Mouse (Mus musculus): Measurements from ENCODE around the gene Map4k4.

Map4k4 gene

DNA sequence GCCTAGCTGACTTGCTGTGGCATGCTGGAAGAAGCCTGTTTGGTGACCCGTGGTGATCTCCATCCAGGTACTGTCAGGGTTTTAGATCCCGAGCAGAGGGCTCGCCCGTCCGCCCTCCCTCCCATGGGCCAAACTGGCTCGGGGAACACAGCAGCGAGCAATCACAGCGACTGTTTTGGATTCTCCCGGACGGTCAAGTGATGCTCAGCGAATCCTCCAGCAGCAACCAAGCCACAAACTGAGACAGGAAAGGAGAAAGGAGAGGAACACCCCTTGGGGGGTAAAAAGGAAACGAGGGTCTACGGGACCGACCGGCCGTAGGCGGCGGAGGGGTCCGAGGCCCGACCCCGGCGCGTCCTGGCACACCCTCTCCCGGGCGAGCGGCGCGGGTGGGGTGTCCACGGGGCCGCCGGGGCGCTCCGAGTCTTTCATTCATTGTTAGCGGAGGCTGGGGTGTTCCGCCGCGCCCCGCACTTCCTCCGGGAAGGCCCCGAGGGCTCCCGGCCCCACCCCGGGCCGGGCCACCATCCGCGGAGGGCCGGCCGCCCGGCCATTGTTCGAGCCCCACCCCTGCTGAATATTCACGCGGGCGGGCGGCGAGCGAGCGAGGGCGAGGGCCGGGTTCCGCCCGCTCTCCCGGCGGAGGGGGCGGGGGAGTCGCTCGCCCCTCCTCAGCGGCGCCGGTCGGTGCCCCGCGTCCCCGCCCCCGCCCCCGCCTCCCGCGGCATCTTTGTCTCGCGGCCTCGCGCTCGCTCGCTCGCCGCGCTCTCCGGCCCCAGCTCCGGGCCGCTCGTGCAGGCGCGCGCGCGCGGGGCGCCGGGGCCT is at the start of gene Map4k4:
Map4k4 (plus strand) TSS at position 733 of the 825 bp plus-strand sequence.
- DNase-seq: peak; percentile 94

DNA sequence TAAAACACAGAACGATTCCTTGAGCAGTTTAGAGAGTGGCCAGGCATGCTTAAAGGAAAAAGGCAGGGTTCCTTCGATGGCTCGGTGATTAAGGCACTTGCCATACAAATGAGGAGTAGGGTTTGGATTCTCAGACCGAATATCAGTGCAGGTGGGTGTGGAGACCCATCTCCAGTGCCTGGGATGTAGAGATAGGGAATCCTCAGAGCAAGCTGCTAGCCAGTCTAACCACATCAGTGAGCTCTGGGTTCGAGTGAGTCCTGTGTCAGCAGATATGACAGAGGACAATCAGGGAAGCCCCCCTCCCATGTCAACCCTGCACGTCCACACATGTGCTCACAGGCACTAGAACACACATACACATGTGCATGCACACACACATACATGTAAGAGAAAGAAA is 44.8 kb upstream of the Map4k4 start:
- DNase-seq: no peak

DNA sequence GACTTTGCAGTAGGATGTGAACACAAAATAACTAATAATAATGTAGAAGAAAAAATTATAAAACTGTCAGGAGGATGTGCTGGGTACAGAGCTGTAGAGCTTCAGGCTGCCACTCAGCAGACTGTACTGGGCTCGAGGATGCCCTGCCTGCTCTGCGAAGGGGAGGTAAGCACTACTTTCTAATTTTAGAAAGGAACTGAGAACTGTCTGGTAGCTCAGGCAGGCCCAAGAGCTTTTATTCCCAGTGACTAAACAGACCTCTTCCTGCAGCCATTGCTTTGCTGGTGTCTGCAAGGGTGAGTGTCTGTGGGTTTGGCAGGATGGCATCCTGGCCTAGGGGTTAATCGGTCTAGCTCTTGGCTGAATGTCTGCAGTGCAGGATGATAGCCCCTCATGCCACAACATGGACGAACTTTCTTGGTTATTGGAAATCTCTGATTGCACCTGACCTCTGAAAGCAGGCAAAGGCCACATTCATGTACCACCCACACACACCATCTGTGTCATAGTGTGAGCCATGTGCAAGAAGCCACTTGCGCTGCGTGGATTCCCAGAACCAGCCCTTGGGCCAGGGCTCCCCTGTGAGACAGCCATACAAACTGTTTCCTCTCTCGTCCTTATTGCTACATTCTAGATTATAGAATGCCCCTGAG is 43.8 kb upstream of the Map4k4 start:
- no peak for DNase-seq

DNA sequence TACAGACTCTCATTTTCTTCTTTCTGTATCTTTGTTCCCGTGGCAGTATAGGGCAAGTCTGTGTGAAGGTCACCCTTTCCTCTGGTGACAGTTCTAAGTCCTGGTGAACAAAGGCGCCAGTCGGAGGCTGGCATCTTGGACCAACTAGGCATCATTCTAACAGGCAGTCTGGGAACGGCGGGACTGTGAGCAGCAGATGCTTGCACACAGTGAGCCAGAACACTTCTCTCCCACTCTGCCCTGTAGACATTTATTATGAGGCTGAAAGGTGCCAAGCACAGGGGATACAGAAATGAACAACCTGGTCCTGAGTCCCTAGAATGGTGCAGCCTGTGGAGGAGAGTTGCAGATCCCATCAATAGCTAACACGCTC is 43.3 kb upstream of the Map4k4 start:
- DNase-seq: no peak

DNA sequence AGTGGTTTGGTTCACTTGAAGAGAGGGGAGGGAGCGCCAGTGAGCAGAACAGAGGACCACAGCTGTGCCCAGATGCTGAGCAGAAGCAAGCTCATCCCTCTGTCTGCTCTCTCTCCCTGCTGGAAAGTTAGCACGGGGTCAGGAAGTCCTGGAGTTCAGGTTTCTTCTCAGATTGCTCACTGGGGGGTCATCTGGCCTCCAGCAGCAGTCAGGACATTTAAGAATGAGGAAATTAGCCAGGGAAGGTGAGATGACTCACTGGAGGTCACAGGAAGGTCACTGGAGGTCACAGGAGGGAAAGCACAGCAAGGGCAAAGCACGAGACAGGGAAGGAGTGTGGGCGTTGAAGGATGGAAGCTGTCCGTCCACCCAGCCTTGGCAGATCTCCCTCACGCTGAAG is 41.5 kb upstream of the Map4k4 start:
- peak; percentile 37 for DNase-seq

DNA sequence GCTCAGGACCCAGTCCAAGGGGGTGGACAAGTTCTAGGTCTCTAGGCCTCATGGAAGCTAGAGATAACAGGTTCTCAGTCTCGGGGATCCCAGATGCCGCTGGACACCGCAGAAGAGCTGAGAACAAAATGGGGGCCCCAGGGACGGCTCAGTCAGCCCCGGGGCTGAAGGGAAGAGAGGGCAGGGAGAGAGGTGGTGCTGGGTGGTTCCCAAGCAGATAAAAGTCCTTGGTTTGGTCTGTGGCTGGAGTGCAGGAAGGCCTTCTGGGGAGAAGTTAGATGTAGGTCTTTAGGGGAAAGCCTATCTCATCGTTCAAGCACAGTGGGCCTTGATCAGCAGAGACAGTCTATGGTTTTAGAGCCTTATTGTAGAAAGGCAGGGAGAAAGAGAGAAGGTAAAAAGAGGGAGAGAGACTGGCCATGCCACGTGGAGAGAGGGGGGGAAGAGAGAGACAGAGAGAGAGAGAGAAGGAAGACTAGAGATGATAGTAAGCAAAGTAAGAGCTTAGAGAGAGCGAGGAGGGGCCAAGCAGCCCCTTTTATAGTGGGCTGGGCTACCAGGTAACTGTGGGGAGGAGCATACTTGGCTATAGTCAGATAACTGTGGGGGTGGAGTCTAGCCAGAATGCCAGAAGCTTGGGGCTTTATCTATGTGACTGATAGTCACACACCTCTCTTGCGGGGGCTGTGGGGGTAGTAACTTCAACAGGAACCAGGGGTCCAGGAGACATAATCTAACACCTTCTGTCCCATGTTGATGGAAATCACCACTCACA is 34.2 kb upstream of the Map4k4 start:
- no peak for DNase-seq

DNA sequence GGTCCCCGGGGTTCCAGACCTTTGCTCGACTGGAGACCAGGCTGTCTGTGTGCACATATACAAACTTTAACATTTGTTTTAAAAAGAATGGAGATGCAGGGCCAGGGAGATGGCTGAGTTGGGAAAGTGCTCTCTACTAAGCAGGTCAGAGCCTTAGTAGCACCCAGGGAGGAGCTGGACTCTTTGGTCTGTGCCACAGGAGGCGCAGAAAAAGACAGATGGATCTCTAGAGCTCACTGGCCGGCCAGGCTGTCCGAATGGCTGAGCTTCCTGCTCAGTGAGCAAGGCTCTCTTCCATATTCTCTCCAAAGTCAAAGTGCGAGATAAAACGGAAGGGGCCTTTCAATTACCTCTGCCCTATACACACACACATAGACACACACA is 33.6 kb upstream of the Map4k4 start:
- DNase-seq: no peak

DNA sequence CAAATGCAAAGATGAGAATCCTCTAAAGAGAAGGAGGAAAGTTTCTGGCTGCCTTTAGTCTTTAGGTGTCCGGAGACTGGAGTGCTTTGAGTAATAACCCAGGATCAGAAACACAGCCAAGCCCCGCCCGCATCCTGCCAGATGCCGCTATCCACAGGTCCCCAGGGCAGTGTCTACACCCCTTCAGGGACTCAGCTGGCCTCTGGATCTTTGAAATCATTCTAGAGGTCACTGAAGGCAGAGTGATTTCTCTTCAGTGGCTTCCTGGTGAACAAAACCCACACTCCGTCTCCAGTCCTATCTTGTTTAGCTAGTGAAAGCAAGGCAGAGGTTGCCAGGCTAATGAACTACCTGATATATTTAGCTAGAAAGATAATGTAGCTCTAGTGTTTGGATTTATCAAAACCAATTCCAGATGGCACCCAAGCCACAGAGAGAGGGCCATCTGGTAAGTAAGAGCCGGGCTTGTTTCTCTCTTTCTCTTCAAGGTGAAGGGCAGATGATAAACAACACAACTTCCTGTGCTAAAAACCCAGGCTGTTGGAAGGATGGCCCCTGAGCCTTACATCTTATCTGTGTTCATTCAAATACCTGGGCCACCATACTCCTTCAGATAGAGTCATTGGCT is 32.6 kb upstream of the Map4k4 start:
- DNase-seq: peak; percentile 75

DNA sequence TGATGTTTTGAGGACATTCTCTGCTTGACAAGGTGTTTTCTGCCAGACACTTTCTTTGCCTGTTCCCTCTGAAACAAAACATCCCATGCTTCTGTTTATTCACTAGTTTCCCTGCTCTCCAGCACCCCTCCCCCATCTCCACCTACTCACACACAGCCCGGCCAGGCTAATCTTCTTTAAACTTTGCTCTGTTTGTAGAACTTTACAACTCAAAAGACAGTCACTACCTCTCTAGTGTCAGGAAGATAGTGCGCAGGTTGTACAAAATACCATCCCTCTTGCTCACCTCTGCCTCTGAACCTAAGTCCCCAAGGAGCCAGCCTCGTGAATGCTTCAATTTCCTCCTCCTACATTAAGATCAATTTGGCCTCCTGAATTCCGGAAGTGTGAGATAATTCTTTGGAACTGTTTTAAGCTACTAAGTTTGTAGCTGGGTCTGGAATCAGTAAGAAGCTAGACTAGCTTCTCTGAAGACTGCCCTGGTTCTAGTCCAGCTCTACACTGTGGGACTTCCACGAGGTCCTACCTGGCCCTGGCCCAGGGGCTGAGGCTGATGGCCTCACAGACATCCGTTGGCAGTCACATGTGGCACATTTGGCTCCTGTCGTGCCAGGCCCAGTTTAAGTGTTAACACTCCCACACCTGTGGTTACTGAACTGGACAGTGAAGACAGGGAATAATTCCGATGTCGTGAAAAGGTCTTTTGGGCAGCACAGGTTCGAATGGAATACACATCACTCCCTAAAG is 31.7 kb upstream of the Map4k4 start:
- no peak for DNase-seq

DNA sequence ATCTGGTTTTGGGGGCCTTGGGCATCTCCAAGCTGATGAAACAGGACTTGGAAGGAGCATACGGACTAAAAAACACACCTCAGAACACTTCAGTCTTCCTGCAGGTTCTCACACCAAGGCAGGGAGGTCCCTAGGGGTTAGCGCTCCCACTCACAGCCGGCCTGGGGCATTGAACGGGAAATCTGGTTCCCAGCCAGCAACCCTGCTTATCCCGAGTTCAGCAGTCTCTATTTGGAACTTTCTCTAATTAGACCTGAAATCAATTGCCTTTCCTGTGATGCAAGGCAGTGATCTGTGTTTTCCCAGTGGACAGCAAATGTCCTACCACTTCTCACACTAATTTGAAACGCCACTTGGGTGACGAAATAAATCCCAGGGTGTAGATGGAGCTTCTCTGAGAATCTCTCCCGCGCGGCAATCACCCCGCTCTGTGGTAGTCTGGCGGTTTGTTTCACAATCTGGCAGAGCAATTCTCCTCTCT is 31.0 kb upstream of the Map4k4 start:
- DNase-seq: no peak

DNA sequence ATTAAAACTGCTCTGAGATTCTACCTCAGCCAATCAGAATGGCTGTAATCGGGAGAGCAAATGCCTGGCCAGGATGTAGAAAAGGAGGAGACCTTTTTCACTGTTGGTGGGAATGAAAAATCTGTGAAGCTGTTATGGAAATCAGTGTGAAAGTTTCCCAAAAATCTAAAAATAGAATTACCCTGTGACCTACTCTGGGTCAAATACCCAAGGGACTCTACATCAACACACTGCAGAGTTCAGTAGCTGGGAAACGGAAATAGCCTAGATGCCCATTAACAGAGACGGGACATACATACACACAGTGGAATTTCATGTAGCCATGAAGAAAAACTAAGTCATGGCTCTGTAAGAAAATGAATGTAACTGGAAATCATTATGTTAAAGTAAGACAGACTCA is 22.7 kb upstream of the Map4k4 start:
- DNase-seq: no peak

DNA sequence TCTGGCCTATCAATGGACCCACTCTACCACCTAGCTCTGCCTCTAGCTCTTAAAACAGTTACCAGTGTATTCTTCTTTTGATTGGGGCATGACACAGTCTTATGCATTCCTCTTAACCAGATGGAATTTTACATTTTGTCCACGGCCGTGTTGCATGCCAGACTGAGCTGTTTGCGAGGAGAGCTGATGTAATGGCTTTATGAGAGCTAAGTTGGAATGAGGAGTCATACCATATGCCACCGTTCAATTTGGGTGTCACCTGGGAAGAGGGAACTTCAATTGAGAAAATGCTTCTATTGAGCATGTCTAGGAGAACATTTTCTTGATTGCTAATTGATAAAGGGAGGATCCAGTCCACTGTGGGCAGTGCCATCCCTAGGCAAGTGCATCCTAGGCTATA is 18.2 kb upstream of the Map4k4 start:
- no peak for DNase-seq

DNA sequence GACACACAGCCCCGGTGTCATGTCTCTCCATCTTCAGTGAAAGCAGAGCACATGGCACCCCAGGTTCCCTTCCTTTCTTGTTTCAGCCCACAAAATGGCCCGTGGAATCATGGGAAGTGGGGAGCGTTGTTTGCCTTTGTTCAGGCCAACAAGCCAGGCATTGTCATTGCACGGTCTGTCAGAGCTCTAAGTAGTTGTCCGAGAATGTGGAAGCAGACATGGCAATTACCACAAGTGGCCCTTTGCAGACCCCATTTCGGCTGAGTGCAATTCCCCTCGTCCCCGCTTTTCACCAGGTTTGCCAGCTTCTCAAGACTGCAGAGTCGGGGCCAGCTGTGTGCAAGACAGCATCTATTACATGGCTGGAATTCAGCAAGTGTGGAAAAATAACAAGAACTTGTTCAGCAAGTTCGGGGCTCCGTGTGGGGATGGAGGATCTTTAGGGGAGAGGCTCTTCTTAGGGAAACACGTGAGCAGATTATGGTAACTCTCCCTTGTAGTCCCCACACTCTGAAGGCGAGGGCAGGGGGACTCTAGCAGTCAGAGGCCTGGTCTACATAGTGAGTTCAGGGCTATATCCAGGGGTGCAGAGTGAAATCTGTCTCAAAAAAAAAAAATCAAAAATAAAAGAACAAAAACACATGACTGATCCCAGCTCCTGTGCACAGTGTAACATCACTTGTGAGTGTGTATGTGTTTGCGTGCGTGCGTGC is 15.8 kb upstream of the Map4k4 start:
- DNase-seq: peak; percentile 64

DNA sequence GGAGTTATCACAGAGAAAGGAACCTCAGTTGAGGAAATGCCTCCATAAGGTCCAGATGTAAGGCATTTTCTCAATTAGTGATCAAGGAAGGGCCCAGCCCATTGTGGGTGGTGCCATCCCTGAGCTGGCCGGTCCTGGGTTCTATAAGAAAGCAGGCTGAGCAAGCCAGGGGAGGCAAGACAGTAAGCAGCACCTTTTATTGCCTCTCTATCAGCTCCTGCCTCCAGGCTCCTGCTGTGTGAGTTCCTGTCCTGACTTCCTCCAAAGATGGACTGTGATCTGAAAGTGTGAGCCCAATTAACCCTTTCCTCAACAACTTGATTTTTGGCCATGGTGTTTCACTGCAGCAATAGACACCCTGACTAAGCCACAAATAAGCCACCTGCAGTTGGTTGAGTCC is 12.7 kb upstream of the Map4k4 start:
- no peak for DNase-seq

DNA sequence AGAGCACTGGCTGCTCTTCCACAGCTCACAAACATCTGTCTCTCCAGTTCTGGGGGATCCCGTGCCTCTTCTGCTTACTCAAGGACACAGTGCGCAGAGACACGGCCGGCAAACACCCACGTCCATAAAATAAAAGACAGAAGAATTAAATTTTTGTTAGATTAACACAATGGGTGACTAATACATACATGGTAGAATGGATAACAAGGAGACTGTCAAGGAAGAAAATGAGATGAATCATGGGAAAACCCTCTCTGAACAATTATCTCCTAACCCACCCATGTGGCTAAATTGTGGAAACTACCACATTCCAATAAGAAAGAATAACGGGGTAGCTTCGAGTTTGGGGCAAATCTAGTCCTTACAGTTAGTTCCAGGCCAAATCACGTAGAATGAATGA is 11.3 kb upstream of the Map4k4 start:
- DNase-seq: no peak

DNA sequence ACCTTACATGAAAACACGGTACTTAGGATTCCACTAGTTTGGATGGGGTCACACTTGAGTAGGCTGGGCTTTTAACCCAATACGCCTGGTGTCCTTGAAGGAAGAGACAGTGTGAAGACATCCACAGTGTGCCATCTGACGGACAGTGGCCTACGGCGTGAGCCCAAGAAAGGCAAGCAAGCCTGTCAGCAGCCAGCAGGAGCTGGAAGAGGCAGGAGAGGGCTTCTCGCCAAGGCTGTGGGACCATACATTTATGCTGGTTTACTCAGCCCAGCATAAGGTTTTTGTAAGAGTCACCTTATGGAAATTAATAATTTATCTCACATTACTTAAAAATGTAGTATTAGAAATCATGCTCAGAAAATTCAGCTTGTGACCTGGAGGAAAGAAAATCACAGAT is 10.7 kb upstream of the Map4k4 start:
- DNase-seq: no peak

DNA sequence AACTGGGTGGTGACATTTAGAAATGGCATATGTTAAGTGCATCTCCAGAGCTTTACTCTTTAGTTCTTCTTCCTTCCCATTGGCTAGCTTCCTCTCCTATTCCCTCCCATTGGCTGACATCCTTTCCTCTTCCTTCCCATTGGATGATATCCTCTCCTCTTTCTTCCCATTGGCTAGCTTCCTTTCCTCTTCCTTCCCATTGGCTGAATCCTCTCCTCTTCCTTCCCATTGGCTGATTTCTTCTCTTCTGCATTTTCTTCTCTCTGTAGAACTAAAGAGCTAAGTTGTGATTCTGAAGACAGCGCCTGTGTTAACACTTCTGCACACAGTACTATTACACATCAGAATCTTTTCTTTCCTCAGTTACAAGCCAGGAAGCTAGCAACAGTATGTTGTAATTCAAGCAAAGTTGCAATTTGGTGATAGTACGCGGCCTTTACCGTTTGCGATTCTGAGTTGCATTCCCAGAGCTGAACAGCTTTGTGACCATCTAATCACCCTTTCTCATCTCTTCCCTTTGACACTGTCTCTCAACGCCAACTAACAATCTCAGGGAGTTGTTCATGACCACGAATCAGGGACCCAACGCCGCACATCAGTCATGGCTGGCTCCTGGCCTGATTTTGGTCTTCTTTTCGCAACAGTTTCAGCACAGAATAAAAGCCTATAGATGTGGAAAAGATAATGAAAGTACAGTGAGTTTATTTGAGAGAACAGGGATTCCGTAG is 7.4 kb upstream of the Map4k4 start:
- DNase-seq: no peak

DNA sequence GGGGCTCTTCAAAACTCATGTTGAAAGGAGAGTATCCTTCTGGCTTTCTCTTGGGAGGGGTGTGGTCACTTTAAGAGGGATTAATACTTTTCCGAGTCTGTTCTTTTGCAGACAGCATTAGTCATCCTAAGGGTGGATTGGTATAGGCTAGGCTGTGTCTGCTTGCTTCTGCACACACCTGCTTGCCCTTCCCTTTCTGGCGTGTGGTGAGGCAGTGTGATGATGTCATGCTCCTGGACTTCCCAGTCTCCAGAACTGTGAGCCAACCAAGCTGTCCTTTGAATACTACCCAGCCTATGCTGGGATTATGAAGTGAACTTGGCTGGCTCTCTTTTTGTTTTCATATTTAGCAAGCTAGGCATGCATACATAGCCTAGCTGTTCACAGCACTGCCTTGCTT is 5.6 kb upstream of the Map4k4 start:
- DNase-seq: no peak

DNA sequence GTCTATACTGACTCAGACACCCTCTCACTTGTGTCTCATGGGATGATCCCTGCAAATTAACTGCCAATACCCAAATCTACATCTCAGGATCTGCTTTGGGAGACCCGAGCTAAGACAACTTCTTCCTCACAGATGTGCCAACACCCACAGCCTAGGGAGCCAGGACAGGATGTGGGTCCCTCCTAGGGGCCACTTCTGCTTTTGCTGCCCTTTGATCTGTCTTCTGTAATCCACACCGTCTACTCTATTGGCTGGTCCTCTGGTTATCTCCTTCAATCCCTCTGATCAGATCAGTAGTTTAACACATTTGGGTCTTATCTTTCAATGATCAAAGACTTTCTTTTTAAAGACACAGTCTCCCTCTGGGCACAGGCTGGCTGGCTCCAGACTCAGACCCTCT is 5.2 kb upstream of the Map4k4 start:
- DNase-seq: no peak

DNA sequence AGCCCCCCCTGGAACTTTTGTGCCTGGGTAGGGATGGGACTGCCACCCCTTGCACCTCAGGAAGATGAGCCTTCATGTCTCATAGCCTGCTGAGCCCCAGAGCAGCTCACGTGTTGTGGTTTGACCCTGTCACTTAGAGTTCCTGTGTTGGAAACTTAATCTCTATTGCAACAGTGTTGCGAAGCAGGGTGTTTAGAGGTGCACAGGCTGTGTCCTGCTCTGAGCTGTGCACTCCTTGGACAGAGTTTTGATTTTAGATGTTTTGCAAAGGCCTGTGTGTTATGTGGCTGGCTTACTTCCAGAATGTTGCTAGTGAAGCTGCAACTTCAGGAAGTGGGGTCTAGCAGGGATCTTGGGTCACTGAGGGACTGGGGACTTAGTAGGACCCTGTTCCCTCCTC is 4.1 kb upstream of the Map4k4 start:
- DNase-seq: no peak

DNA sequence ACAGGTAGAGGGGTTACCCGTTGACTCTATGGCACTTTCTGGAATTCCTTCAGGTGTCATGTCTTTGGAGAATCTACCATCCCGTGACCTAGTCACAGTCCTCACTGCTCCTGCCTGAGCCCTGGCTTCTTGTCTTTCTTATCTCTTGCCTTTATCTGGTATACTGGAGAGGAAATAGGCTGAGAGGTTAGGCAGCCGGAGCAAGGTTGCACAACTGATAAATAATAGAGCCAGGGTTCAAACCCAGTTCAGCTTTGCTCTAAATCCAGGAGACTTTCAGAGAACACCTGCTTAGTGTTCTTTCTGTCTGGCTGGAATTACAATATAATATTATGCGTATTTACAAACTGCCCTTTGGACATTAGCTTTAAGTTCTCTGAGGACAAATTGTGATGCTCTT is 2.0 kb upstream of the Map4k4 start:
- no peak for DNase-seq

Data from embryo, embryonic 11 days (tissue).